Mouse (Mus musculus): ENCODE results near the gene Gga3. TPM values are rescaled to one million over a fixed set of nuclear protein-coding genes. Genes with fewer than 3 reads are reported as not detected.

Gga3 gene
- polyA plus RNA-seq, 1 experiment from 2014 or later = 38.1 TPM

GRCm38 (mm10) chr11:115582913-115583606 is 20.8 kb downstream of the Gga3 start:
- no peak overlapping the region for H3K9ac ChIP-seq
- H3K9me3 ChIP-seq = no peaks in the 10 kb centered on the region
- H3K4me2 ChIP-seq = no peak overlapping the region
- H3K4me3 ChIP-seq = no peak overlapping the region
- H3K36me3 ChIP-seq (replicated peaks) = peaks cover 68% of the 10 kb centered on the region
- no peak overlapping the region for H3K27ac ChIP-seq
- ATAC-seq (replicated peaks) = no peak
- WGBS = 84% methylated on average over 10 of the region's 10 CpGs
- no peaks in the 10 kb centered on the region for H3K27me3 ChIP-seq (replicated peaks)
- no peaks in the 10 kb centered on the region for H3K4me1 ChIP-seq

GRCm38 (mm10) chr11:115579080-115579479 is 24.8 kb downstream of the Gga3 start:
- no peak overlapping the region for H3K27ac ChIP-seq
- no peak overlapping the region for H3K4me2 ChIP-seq
- H3K9ac ChIP-seq = no peak overlapping the region
- no peaks in the 10 kb centered on the region for H3K9me3 ChIP-seq
- H3K4me1 ChIP-seq = no peaks in the 10 kb centered on the region
- H3K4me3 ChIP-seq = no peak overlapping the region
- H3K36me3 ChIP-seq (replicated peaks) = peaks cover 35% of the 10 kb centered on the region
- H3K27me3 ChIP-seq (replicated peaks) = no peaks in the 10 kb centered on the region
- no peak for ATAC-seq (replicated peaks)

- no peak overlapping the region for H3K27ac ChIP-seq
- peak overlapping the region; percentile 79 for H3K4me2 ChIP-seq
- H3K4me3 ChIP-seq = peak overlapping the region; percentile 91
- no peaks in the 10 kb centered on the region for H3K9me3 ChIP-seq
- no peak for ATAC-seq (replicated peaks)
- WGBS = 21% methylated on average over 7 of the region's 7 CpGs
- H3K9ac ChIP-seq = peak overlapping the region; percentile 67
- H3K36me3 ChIP-seq (replicated peaks) = peaks cover 26% of the 10 kb centered on the region; the same call in 1 of the 2 replicates
- H3K4me1 ChIP-seq = peaks cover 17% of the 10 kb centered on the region
- no peaks in the 10 kb centered on the region for H3K27me3 ChIP-seq (replicated peaks)
Observed at GRCm38 (mm10) chr11:115564961-115565360, 38.9 kb downstream of the Gga3 start.

GRCm38 (mm10) chr11:115564064-115564809 is 39.6 kb downstream of the Gga3 start, which contains the start of gene Nup85:
Nup85 (plus strand) TSS chr11:115564434.
- H3K4me2 ChIP-seq = peak within 1 kb of the TSS; percentile 79
- under 1% methylated on average over 42 of the region's 42 CpGs for WGBS
- peak within 1 kb of the TSS; percentile 67 for H3K9ac ChIP-seq
- ATAC-seq (replicated peaks) = peak; percentile 92
- H3K27ac ChIP-seq = peak within 1 kb of the TSS; percentile 84
- no peaks in the 10 kb centered on the region for H3K27me3 ChIP-seq (replicated peaks)
- H3K36me3 ChIP-seq (replicated peaks) = peaks cover 19% of the 10 kb centered on the region; the same call in 1 of the 2 replicates
- H3K9me3 ChIP-seq = no peaks in the 10 kb centered on the region
- peak within 1 kb of the TSS; percentile 91 for H3K4me3 ChIP-seq
- H3K4me1 ChIP-seq = peaks cover 17% of the 10 kb centered on the region

- H3K4me3 ChIP-seq = peak overlapping the region; percentile 91
- peaks cover 11% of the 10 kb centered on the region; the same call in 1 of the 2 replicates for H3K36me3 ChIP-seq (replicated peaks)
- H3K9me3 ChIP-seq = no peaks in the 10 kb centered on the region
- peaks cover 17% of the 10 kb centered on the region for H3K4me1 ChIP-seq
- 47% methylated on average over 4 of the region's 4 CpGs for WGBS
- peak overlapping the region; percentile 84; the same call in 1 of the 2 replicates for H3K27ac ChIP-seq
- peak overlapping the region; percentile 67 for H3K9ac ChIP-seq
- peak overlapping the region; percentile 79 for H3K4me2 ChIP-seq
- ATAC-seq (replicated peaks) = no peak
- no peaks in the 10 kb centered on the region for H3K27me3 ChIP-seq (replicated peaks)
Observed at GRCm38 (mm10) chr11:115563406-115563805, 40.4 kb downstream of the Gga3 start.

- Histone ChIP-seq H3K4me2 (no peak overlapping the region), H3K4me3 (no peak overlapping the region), H3K36me3 (replicated peaks) (no peaks in the 10 kb centered on the region), H3K27me3 (replicated peaks) (no peaks in the 10 kb centered on the region), H3K9me3 (no peaks in the 10 kb centered on the region), H3K27ac (no peak overlapping the region), H3K4me1 (no peaks in the 10 kb centered on the region), H3K9ac (no peak overlapping the region)
- 83% methylated on average over 17 of the region's 17 CpGs for WGBS
- ATAC-seq (replicated peaks) = no peak
Observed at GRCm38 (mm10) chr11:115555717-115556116, 48.1 kb downstream of the Gga3 start.

- H3K36me3 ChIP-seq (replicated peaks) = no peaks in the 10 kb centered on the region
- WGBS = 57% methylated on average over 4 of the region's 4 CpGs
Observed at GRCm38 (mm10) chr11:115552783-115553182, 51.1 kb downstream of the Gga3 start.

GRCm38 (mm10) chr11:115543571-115543970 is 60.3 kb downstream of the Gga3 start:
- H3K36me3 ChIP-seq (replicated peaks) = no peaks in the 10 kb centered on the region
- H3K27ac ChIP-seq = no peak overlapping the region
- no peaks in the 10 kb centered on the region for H3K4me1 ChIP-seq
- H3K4me3 ChIP-seq = no peak overlapping the region
- ATAC-seq (replicated peaks) = no peak
- no peaks in the 10 kb centered on the region for H3K9me3 ChIP-seq
- H3K27me3 ChIP-seq (replicated peaks) = no peaks in the 10 kb centered on the region; the same call in 1 of the 2 replicates
- no peak overlapping the region for H3K4me2 ChIP-seq
- 86% methylated on average over 4 of the region's 4 CpGs for WGBS
- no peak overlapping the region for H3K9ac ChIP-seq

More at GRCm38 (mm10) chr11:115552783-115553182, 51.1 kb downstream of the Gga3 start:
- Histone ChIP-seq H3K4me3 (no peak overlapping the region), H3K27me3 (replicated peaks) (no peaks in the 10 kb centered on the region), H3K4me2 (no peak overlapping the region), H3K9ac (no peak overlapping the region), H3K4me1 (no peaks in the 10 kb centered on the region), H3K9me3 (no peaks in the 10 kb centered on the region), H3K27ac (no peak overlapping the region)
- ATAC-seq (replicated peaks) = no peak

- ATAC-seq (replicated peaks) = no peak
- Histone ChIP-seq H3K27ac (no peak overlapping the region), H3K4me3 (no peak overlapping the region), H3K36me3 (replicated peaks) (no peaks in the 10 kb centered on the region; the same call in 1 of the 2 replicates), H3K27me3 (replicated peaks) (no peaks in the 10 kb centered on the region), H3K9me3 (no peaks in the 10 kb centered on the region), H3K4me2 (no peak overlapping the region), H3K9ac (no peak overlapping the region), H3K4me1 (peaks cover 24% of the 10 kb centered on the region)
- WGBS = 54% methylated on average over 2 of the region's 2 CpGs
Observed at GRCm38 (mm10) chr11:115538045-115538444, 65.8 kb downstream of the Gga3 start.

GRCm38 (mm10) chr11:115536856-115537568 is 66.8 kb downstream of the Gga3 start:
- H3K27me3 ChIP-seq (replicated peaks) = no peaks in the 10 kb centered on the region
- 0 out of 2 replicates have a peak, but pooled peaks have one; percentile 19 for ATAC-seq (replicated peaks)
- peak overlapping the region; percentile 73 for H3K4me2 ChIP-seq
- H3K4me1 ChIP-seq = peaks cover 24% of the 10 kb centered on the region
- H3K9me3 ChIP-seq = no peaks in the 10 kb centered on the region
- H3K36me3 ChIP-seq (replicated peaks) = peaks cover under 1% of the 10 kb centered on the region; the same call in 1 of the 2 replicates
- WGBS = 79% methylated on average over 10 of the region's 10 CpGs
- H3K4me3 ChIP-seq = peak overlapping the region; percentile 97
- H3K27ac ChIP-seq = peak overlapping the region; percentile 100
- no peak overlapping the region for H3K9ac ChIP-seq

- Histone ChIP-seq H3K9me3 (no peaks in the 10 kb centered on the region), H3K27me3 (replicated peaks) (no peaks in the 10 kb centered on the region), H3K4me3 (peak within 1 kb of the TSS; percentile 97), H3K4me2 (peak within 1 kb of the TSS; percentile 73), H3K27ac (peak within 1 kb of the TSS; percentile 100), H3K4me1 (peaks cover 24% of the 10 kb centered on the region), H3K9ac (peak within 1 kb of the TSS; percentile 95), H3K36me3 (replicated peaks) (peaks cover 3% of the 10 kb centered on the region; the same call in 1 of the 2 replicates)
- peak; percentile 90 for ATAC-seq (replicated peaks)
- under 1% methylated on average over 63 of the region's 70 CpGs for WGBS
Observed at GRCm38 (mm10) chr11:115536038-115536681, 67.7 kb downstream of the Gga3 start, which contains the start of gene Sumo2. Sumo2 (minus strand) TSS chr11:115536276.
